9 mouse cellular contexts compared by ENCODE assay signal in genomic region chr4:44107339-44107738, GRCm38 (mm10). TPM values are rescaled to one million over a fixed set of nuclear protein-coding genes. Genes with fewer than 3 reads are reported as not detected.
A peak's percentile ranks its signal among the peaks of the same experiment; 100 is the strongest.
DNase-seq lines count a peak whose midpoint lies in the region; ATAC-seq and TF ChIP-seq lines count a peak whose summit lies in the region.
"Had no signal": no experiment of that assay in that cellular context is flagged by ENCODE, and none has a peak within 500 bp of the region (broad histone marks: within the 10 kb centered on the region; RNA-seq: fewer than 3 reads in every experiment).

No protein-coding gene starts in this region.

- 0 out of 2 replicates have a peak, but pooled peaks have one; percentile 5 for TF ChIP-seq CTCF in heart, postnatal 0 days (IDR thresholded peaks at IDR 0.05; ENCODE audit: low read depth)
- TF ChIP-seq CTCF in forebrain, postnatal 0 days (IDR thresholded peaks at IDR 0.05; ENCODE audit: low read depth) = no peak

- H3K36me3 ChIP-seq in heart, postnatal 0 days (replicated peaks; ENCODE audit: control insufficient read depth, insufficient read depth, low read length) = no peaks in the 10 kb centered on the region
- no peaks in the 10 kb centered on the region for H3K36me3 ChIP-seq in limb, embryonic 12.5 days
- no peaks in the 10 kb centered on the region for H3K36me3 ChIP-seq in forebrain, postnatal 0 days (ENCODE audit: insufficient read depth)

- H3K9me3 ChIP-seq in heart, postnatal 0 days (replicated peaks; ENCODE audit: control insufficient read depth, low read length) = no peaks in the 10 kb centered on the region
- no peaks in the 10 kb centered on the region for H3K9me3 ChIP-seq in limb, embryonic 12.5 days
- no peaks in the 10 kb centered on the region for H3K9me3 ChIP-seq in forebrain, postnatal 0 days (ENCODE audit: low read length)

- 30% methylated on average over 6 of the region's 6 CpGs for WGBS in heart, postnatal 0 days
- 53% methylated on average over 6 of the region's 6 CpGs for WGBS in limb, embryonic 12.5 days
- 48% methylated on average over 6 of the region's 6 CpGs for WGBS in forebrain, postnatal 0 days

- no peak overlapping the region for H3K9ac ChIP-seq in heart, postnatal 0 days (replicated peaks; ENCODE audit: low read depth, low read length)
- no peak overlapping the region for H3K9ac ChIP-seq in limb, embryonic 12.5 days (replicated peaks)
- no peak overlapping the region for H3K9ac ChIP-seq in forebrain, postnatal 0 days

- ATAC-seq in heart, postnatal 0 days (ENCODE audit: insufficient read depth, low read depth) = peak; percentile 38; the same call in 1 of the 2 replicates
- no peak for ATAC-seq in limb, embryonic 12.5 days (ENCODE audit: insufficient number of reproducible peaks, insufficient read depth, low FRiP score, low TSS enrichment, low read depth)
- ATAC-seq in forebrain, postnatal 0 days = no peak
- ATAC-seq: Patski had no signal

- H3K4me3 ChIP-seq in heart, postnatal 0 days (ENCODE audit: low read depth, low read length) = no peak overlapping the region
- H3K4me3 ChIP-seq in limb, embryonic 12.5 days (replicated peaks) = no peak overlapping the region
- H3K4me3 ChIP-seq in forebrain, postnatal 0 days (ENCODE audit: low read depth, low read length) = no peak overlapping the region

- H3K4me1 ChIP-seq in heart, postnatal 0 days (ENCODE audit: control insufficient read depth, insufficient read depth) = peaks cover 4% of the 10 kb centered on the region; the same call in 1 of the 2 replicates
- H3K4me1 ChIP-seq in limb, embryonic 12.5 days (replicated peaks) = peaks cover 43% of the 10 kb centered on the region
- H3K4me1 ChIP-seq in forebrain, postnatal 0 days (ENCODE audit: insufficient read depth) = no peaks in the 10 kb centered on the region; the same call in 1 of the 2 replicates

- peak overlapping the region; percentile 77 for H3K27ac ChIP-seq in heart, postnatal 0 days (ENCODE audit: low read depth)
- H3K27ac ChIP-seq in limb, embryonic 12.5 days = no peak overlapping the region
- no peak overlapping the region for H3K27ac ChIP-seq in forebrain, postnatal 0 days (ENCODE audit: low read depth, low read length)

- H3K4me2 ChIP-seq in heart, postnatal 0 days (ENCODE audit: low read depth, low read length) = peak overlapping the region; percentile 42; the same call in 1 of the 2 replicates
- H3K4me2 ChIP-seq in limb, embryonic 12.5 days = 0 out of 2 replicates have a peak overlapping the region, but pooled peaks have one; percentile 36
- no peak overlapping the region for H3K4me2 ChIP-seq in forebrain, postnatal 0 days (ENCODE audit: low read depth)

- TF ChIP-seq EP300 in heart, postnatal 0 days (IDR thresholded peaks at IDR 0.05; ENCODE audit: low read depth) = no peak

- peak; percentile 45 for DNase-seq in thymus, postnatal 4 days
- DNase-seq in thymus, postnatal 25 days = no peak
- DNase-seq in heart, postnatal 0 days (ENCODE audit: low spot score) = peak; percentile 10
- no peak for DNase-seq in B cell, adult 2 months
- DNase-seq in forebrain, postnatal 0 days = no peak
- DNase-seq in frontal cortex, postnatal 14 days (ENCODE audit: low spot score in 2 of 2) = no peak
- no peak for DNase-seq in liver

- H3K27me3 ChIP-seq in heart, postnatal 0 days (ENCODE audit: control insufficient read depth, insufficient read depth, low read length) = no peaks in the 10 kb centered on the region
- no peaks in the 10 kb centered on the region for H3K27me3 ChIP-seq in limb, embryonic 12.5 days
- no peaks in the 10 kb centered on the region for H3K27me3 ChIP-seq in forebrain, postnatal 0 days (ENCODE audit: insufficient read depth, low read length)
- H3K27me3 ChIP-seq: Patski had no signal

RNA-seq across cellular contexts. Expression of gene Gne, which starts 23.4 kb away (rescaled TPM):
- total RNA-seq in heart, postnatal 0 days (2014; rRNA removed; ENCODE audit: low replicate concordance) = 44.0 and 45.5 TPM in 2 replicates
- polyA plus RNA-seq in heart, postnatal 0 days (2015; fragmentation: Nextera tagmentation; extraction: Ambion mirVana) = 24.2 and 25.5 TPM in 2 replicates
- polyA plus RNA-seq in limb, embryonic 12.5 days (2016; fragmentation: Nextera tagmentation; extraction: Ambion mirVana) = 20.5 and 20.7 TPM in 2 replicates
- total RNA-seq in forebrain, postnatal 0 days (2014; rRNA removed) = 34.2 and 36.5 TPM in 2 replicates
- polyA plus RNA-seq in forebrain, postnatal 0 days (2015; fragmentation: Nextera tagmentation; extraction: Ambion mirVana) = 22.1 and 25.2 TPM in 2 replicates

Comparison
In these comparisons a context has a peak if more than half of its experiments do, and no peak if none do; other contexts are left out.
1. DNase-seq: peak in thymus, postnatal 4 days (single experiment) and heart, postnatal 0 days (single experiment); none in thymus, postnatal 25 days (single experiment), B cell, adult 2 months (0 of 2), forebrain, postnatal 0 days (single experiment), frontal cortex, postnatal 14 days (0 of 2) and liver (single experiment).